Mouse (Mus musculus) brain, embryonic 18.5 days (tissue): ENCODE results near the gene 4930513O06Rik.

Experiments
- DNase-seq: peaks from one replicate; pipeline ENCODE4 v3.0.0-alpha.2; 2012; ENCODE audit warnings: low read depth, low spot score

Gene 4930513O06Rik

DNA sequence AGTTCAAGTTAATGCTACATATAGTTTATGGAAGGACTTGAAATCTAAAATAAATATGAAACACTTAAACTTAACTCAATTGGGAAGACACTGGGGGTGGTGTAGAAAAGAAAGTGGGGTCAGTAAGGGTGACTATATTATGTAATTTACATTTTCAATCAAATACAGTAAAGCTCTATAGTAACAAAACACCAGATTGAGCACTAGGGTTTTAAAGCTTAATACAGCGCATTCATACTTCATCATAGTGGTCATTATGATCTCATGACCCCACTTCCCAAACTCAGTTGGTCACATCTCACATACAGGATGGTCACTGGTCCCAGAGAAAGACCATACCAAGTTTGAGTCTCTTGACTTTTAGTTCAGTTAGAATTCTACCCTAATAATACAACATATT is at the start of gene 4930513O06Rik:
Gene 4930513O06Rik, plus strand, starts transcription at position 301 of the 400 bp plus-strand sequence.
- DNase-seq, result no peak

DNA sequence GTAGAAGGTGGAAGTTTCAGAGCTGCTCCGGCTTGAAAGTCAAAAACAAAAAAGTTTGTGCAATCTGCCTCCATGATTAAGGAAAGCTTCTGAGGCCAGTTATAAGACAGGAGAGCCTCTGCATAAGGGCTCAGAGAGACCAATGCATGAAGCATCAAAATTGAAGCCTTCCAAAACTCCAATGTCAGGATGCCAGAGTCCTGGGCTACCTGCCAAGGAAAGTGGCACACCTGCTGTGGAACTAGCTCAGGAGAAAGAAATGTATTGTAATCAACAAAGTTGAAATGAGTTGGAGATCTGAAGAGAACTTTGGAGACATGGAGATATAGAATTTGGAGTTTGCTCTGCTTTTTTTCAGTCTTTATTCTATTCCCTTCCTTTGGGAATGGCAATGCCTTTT is 48.4 kb upstream of the 4930513O06Rik start:
- no peak for DNase-seq

DNA sequence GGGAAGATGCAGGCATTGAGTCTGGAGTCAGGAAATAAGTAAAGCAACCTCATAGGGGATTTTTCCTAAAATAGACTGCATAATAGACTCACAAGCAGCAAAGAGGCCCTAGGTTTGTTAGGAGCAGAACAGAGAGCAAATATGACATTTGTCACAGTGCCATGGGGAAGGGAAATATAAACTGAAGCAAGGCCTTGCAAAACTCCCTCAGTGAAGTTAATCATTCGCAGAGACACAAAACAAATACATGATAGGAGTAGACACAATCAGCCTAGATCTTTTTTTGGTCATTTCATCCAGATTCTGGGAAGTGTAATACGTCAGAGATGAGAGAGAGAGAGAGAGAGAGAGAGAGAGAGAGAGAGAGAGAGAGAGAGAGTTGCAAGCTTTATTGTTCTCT is 46.7 kb upstream of the 4930513O06Rik start:
- DNase-seq, result no peak

DNA sequence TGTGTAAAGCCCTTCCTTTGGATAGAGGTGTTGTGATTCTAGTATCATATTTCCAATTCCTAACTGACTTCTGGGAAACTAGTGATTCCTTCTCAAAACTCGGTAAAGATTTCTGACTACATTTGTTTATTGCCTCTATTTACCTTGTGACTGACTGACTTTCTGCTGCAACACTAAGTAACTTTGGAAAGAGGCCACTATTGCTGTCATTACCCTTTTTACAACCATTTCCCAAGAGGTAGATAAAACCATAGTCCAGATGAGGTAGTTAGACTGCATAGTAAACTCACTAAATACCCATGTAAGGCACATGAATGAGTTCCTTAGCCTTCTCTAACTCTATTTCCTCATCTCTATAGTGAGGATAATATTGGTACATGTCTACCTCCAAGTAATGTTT is 44.9 kb upstream of the 4930513O06Rik start:
- no peak for DNase-seq

DNA sequence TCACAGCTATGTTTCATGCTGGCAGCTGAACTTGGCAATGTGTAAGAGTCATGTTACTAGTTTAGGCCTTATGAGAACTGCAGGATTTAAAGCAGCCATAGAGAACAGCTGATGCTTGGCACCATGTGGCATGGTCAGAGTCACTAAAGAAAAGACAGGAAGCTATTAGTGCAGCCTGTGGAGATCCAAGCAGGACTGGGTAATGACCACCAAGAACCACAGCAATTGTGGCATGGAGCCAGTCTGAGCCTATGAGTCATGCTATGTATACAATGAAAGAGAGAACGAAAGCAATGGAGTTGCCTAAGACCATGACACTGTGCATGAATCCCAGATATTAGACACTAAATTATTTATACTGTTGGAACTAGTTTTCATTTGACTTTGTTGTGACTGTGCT is 34.1 kb upstream of the 4930513O06Rik start:
- DNase-seq, result no peak

DNA sequence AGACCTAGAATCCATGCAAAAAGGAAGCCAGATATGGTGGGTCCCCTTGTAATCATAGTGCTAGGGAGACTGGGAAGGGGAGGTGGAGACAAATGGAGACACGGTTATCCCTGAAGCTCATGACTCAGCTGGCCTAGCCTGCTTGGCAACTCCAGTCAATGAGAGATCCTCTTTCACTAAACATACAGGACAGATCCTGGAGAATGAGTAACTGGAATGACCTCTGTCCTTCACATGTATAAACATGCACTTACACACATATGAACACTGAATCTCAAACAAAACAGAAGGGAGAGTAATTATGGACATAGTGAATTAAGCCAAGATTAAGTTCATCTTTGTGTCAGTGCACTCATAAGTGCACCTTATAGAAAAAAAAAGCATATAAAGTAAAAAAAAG is 32.9 kb upstream of the 4930513O06Rik start:
- no peak for DNase-seq

DNA sequence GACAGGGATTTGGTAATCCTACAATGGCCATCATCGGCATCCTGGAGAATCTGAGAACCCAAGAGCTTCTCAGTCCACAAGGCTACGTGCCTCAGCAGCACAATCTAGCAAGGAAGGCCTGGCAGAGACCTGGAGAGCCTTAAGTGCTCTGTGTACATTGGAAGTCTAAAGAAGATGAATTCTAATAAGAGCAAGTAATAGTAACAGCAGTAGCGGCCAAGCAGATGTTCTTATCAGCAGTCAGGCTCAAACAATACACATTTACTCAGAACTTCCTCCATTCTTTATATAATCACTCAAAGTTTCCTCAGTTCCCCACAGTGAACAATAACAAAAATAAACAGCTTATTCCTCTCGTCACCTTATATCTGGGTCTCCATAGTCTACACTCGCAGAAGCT is 22.0 kb upstream of the 4930513O06Rik start:
- no peak for DNase-seq

DNA sequence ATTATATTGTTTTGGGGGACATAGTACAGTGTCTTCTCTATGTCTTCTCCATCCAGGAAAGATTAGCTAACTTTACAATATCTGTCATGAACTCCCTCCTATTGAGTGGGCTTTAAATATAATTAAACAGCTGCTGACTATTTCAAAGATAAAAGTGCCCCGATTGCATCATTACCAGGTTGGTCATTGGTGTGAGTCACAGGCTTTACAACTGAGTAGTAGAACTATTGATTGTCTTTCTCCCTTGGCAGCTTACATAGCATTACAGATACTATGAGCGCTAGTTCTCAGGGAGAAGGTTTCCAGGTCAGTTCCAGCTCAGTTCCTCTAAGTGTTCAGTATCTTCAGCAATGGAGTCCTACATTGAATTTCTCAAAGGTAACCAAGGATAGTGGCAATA is 7.5 kb upstream of the 4930513O06Rik start:
- no peak for DNase-seq

DNA sequence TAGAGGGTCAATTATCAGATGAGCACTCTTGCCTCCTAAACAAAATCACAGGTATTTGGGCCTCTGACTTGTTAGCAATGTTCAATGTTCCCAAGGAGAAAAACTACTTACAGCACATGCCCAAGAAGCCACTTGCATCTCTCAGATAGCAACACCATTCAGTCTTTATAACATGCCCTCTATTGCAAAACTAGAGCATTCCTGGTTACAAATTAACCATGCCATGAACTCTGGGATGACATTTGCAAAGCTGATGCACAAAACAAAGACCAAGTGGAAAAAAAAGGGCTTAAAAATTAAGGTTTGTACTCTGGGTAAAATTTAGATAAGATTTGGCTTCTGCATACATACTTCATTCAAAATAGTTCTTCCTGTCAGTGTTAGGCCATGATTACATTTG is 966 bp upstream of the 4930513O06Rik start, which contains the start of gene Serpina7:
Gene Serpina7, minus strand, starts transcription at position 160 of the 400 bp plus-strand sequence.
- DNase-seq, result no peak

DNA sequence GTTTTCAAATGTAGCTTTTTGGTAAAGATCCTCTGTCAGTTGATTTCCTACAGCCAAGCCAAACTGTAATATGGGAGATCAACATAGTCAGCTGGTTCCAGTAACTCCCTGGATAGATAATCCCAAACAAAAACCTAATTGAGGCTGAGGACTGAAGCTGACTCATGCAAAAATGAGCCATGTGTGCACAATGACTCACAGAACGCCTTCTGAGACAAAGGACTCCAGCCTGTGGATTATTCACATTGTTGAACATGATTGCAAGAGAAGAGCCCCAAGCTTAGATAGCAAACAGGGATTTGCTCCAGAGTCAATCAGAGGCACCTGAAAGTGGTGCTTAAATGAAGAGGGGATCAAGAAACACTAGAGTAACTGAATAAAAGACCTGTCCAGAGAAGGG is 11.2 kb downstream of the 4930513O06Rik start:
- DNase-seq, result no peak

DNA sequence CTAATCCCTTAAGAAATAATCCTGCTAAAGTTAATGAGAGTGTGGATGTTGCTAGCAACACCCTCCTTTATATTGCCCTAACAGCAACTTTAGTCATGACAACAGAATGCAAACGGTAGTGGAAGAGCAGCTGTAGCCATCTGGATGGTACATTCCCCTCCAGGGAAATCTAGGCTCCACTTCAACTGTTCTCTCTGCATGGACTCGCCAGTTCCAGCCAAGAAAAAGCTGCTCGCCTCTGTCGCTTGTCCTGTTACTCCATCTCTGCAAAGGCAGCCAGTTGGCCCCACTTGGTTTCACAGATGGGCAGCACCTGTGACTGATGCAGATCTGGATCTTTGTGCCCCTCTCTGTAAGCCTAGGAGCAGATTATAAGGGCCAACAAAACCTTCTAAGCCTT is 48.0 kb downstream of the 4930513O06Rik start:
- DNase-seq, result no peak
